Mouse (Mus musculus) embryonic facial prominence, embryonic 15.5 days (tissue): ENCODE measurements around the gene Rnase10. TPM values are rescaled to one million over a fixed set of nuclear protein-coding genes. Genes with fewer than 3 reads are reported as not detected.

Source experiments
- ATAC-seq: fragments of 200-750 bp; cut with Nextera tagmentation; 2 replicates; pipeline ENCODE4 v1.8.0; 2017; ENCODE audit warnings: low read depth, moderate TSS enrichment; ENCODE audit not compliant: insufficient number of reproducible peaks, low FRiP score, low TSS enrichment
- H3K27ac ChIP-seq: fragments of 300-500 bp; sonication (generic); replicated peaks from 2 replicates; pipeline ENCODE4 v1.5.1; 2015; ENCODE audit warnings: mild to moderate bottlenecking, inconsistent platforms
- H3K27me3 ChIP-seq: fragments of 300-500 bp; sonication (generic); 2 replicates; pipeline ENCODE4 v1.6.1; 2015; ENCODE audit warnings: inconsistent platforms
- H3K36me3 ChIP-seq: fragments of 300-500 bp; sonication (generic); 2 replicates; pipeline ENCODE4 v1.6.1; 2015; ENCODE audit warnings: mild to moderate bottlenecking, inconsistent platforms
- H3K4me1 ChIP-seq: fragments of 300-500 bp; sonication (generic); 2 replicates; pipeline ENCODE4 v1.6.1; 2015; ENCODE audit warnings: inconsistent platforms
- H3K4me2 ChIP-seq: fragments of 300-500 bp; sonication (generic); replicated peaks from 2 replicates; pipeline ENCODE4 v1.6.1; 2015; ENCODE audit warnings: mild to moderate bottlenecking, inconsistent platforms
- H3K4me3 ChIP-seq: fragments of 300-500 bp; sonication (generic); replicated peaks from 2 replicates; pipeline ENCODE4 v1.5.1; 2015; ENCODE audit warnings: mild to moderate bottlenecking, inconsistent platforms
- H3K9ac ChIP-seq: fragments of 300-500 bp; sonication (generic); 2 replicates; pipeline ENCODE4 v1.6.1; 2015; ENCODE audit warnings: inconsistent platforms
- H3K9me3 ChIP-seq: fragments of 300-500 bp; sonication (generic); replicated peaks from 2 replicates; pipeline ENCODE4 v1.6.1; 2016; ENCODE audit warnings: inconsistent platforms
- WGBS: fragments of 180-500 bp; shearing (Covaris S2); methylation state at CpG from one replicate; pipeline ENCODE4 v1.1.7; 2015; 5-methylcytosine and 5-hydroxymethylcytosine counted together
- polyA plus RNA-seq: library from polyadenylated mRNA; unstranded; fragments of >200 nt; fragmentation: Nextera tagmentation; extraction: Ambion mirVana; gene quantifications from 2 replicates; pipeline ENCODE4 v1.2.1, GENCODE M21; 2015

The Rnase10 gene
- polyA plus RNA-seq, 1 experiment from 2014 or later: 0.52 TPM

DNA sequence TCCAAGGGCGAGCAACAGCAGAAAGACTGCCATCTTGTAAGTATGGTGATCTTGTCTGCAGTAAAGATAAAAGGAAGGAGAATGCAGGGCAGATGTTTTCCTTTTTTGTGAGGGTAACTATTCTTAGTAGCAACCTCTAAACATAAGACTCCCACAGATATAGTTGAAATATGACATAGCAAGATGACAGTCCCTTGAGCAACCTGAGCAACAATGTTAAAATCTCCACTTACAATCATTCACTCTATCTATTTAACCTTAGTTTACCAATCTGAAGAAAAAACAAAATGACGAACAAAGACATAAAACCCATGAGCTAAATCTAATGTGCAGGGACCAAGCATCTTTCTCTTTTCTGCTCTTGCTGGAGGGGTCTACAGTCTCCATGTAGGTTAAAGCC is 42.5 kb downstream of the Rnase10 start, which contains the start of gene Rnase11:
TSS of gene Rnase11 (minus strand) at position 101 of the 400 bp plus-strand sequence.
- no peak within 1 kb of the TSS for H3K4me2 ChIP-seq
- no peak within 1 kb of the TSS for H3K4me3 ChIP-seq
- H3K9me3 ChIP-seq: no peaks in the 10 kb centered on the region
- H3K27me3 ChIP-seq: no peaks in the 10 kb centered on the region
- H3K36me3 ChIP-seq: no peaks in the 10 kb centered on the region
- H3K4me1 ChIP-seq: no peaks in the 10 kb centered on the region
- H3K27ac ChIP-seq: no peak within 1 kb of the TSS
- H3K9ac ChIP-seq: no peak within 1 kb of the TSS
- 79% methylated on average over 2 of the region's 2 CpGs for WGBS
- ATAC-seq: no peak

DNA sequence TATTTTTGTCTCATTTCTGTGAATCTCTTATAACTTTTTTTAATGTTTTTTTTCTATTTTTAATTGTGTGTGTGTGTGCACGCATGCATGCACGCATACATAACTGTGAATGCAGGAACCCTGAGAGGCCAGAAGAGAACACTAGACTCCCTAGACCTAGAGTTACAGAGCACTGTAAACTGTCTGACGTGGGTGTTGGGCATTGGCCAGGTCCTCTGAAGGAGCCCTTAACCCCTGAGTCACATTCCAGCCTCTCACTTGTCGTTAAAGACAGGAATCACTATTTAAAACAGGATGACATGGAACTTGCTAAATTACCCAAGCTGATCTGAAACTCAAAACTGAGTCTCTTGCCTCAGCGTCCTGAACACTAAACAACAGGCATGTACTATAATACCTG is 44.4 kb downstream of the Rnase10 start:
- Histone ChIP-seq H3K9me3 (no peaks in the 10 kb centered on the region), H3K4me1 (no peaks in the 10 kb centered on the region), H3K9ac (no peak overlapping the region), H3K36me3 (no peaks in the 10 kb centered on the region), H3K4me3 (no peak overlapping the region), H3K27me3 (no peaks in the 10 kb centered on the region), H3K4me2 (no peak overlapping the region), H3K27ac (no peak overlapping the region)
- 47% methylated on average over 5 of the region's 5 CpGs for WGBS
- ATAC-seq: no peak

DNA sequence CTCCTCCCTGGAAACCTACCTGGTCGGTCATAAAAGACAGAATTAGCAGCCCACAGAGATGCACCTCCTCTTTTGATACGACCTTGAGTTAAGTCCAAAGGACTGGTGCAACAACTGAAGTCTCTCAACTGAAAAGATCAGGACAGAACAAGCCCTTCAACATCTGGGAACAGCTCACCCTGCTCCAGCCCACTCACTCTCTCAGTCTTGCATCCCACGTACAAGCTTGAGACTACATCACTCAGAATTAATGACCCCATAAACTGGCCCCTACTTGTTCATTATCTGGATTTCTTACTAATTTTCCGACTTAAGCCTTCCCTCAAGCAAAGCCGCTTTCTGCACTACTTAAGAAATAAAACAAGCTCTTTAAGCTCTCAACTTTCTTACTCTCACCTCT is 45.6 kb downstream of the Rnase10 start:
- 61% methylated on average over 5 of the region's 5 CpGs for WGBS

DNA sequence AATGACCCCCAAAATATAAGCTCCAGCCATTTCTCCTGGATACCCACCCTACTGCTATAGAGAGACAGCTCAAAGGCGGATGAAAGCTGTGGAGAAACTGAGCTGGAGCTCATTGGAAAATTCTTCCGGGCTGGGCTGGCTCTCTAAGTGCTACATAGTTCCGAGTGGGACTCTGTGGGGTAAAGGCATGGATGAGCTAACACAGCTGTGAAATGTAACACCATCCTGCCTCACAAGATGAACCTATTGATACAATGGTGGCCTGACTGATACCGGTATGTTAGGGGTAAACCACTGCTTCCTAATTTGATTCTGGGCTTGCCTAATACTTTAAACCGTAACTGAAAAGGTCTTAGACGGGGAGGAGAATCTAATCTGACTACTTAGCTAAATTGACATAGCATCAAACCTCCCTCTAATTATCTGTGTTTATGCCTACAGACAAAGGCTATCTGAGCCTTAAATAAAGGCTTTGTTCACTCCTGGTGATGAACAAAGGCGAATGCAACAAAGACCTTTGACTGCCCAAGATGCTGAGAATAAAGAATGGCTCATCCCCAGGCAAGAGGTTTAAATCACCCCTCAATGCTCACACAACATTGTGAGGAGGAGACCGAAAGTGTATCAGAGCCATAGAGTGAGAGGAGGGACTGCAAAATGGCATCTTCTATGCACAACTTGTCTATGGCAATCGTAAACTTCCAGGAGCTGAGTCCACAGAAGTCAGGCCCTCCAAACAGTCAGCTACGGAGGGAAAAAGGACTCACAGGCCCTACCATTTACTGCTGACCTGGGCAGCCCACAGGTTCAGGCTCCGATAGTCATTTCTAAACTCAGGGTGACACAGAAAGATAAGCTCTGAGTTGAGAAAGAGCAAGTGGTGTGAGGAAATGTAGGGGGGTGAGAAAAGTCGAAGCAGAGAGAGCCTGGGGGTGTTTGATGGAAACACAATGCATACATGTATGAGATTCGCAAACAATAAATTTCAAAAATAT is 47.0 kb downstream of the Rnase10 start:
- Histone ChIP-seq H3K27me3 (no peaks in the 10 kb centered on the region), H3K27ac (no peak overlapping the region), H3K4me3 (no peak overlapping the region), H3K4me2 (no peak overlapping the region), H3K4me1 (no peaks in the 10 kb centered on the region), H3K9ac (no peak overlapping the region), H3K9me3 (no peaks in the 10 kb centered on the region), H3K36me3 (no peaks in the 10 kb centered on the region)
- 47% methylated on average over 13 of the region's 13 CpGs for WGBS
- ATAC-seq: no peak

More for the DNA sequence above, 45.6 kb downstream of the Rnase10 start:
- no peaks in the 10 kb centered on the region for H3K27me3 ChIP-seq
- H3K4me1 ChIP-seq: no peaks in the 10 kb centered on the region
- no peak overlapping the region for H3K4me2 ChIP-seq
- H3K4me3 ChIP-seq: no peak overlapping the region
- H3K27ac ChIP-seq: no peak overlapping the region
- ATAC-seq: no peak
- no peak overlapping the region for H3K9ac ChIP-seq
- H3K36me3 ChIP-seq: no peaks in the 10 kb centered on the region
- no peaks in the 10 kb centered on the region for H3K9me3 ChIP-seq

DNA sequence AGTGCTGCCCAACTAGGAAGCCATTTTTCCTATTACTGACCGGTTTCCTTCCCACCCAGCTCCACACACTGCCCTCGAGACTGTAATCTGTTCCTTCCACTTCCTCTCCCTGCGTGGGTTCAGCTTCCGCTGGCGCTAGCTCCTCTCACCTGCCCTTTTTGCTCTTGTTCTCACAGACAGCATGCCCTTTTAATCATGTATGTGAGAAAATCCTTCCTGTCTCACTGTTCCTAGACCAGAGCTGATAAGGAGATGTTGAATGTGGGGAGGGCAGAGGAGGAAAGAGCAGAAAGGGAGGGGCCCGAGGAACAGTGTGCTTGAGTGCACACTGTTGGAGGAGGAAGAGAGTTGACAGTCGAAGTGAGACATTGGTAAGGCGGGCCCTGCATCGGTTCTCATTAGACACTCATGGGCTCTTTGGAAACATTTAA is 49.9 kb downstream of the Rnase10 start, which contains the start of gene Rnase12:
TSS of gene Rnase12 (minus strand) at position 261 of the 431 bp plus-strand sequence.
- ATAC-seq: no peak
- Histone ChIP-seq H3K36me3 (no peaks in the 10 kb centered on the region), H3K4me1 (no peaks in the 10 kb centered on the region), H3K9ac (no peak within 1 kb of the TSS), H3K4me2 (no peak within 1 kb of the TSS), H3K9me3 (no peaks in the 10 kb centered on the region), H3K4me3 (no peak within 1 kb of the TSS), H3K27me3 (no peaks in the 10 kb centered on the region), H3K27ac (no peak within 1 kb of the TSS)
- WGBS: 56% methylated on average over 9 of the region's 9 CpGs

Other genes with a start within 250 kb of the Rnase10 start
- 71.5 and 80.0 TPM in 2 replicates for gene Ttc5, start 222.2 kb upstream of the Rnase10 start, polyA plus RNA-seq
- gene Ccnb1ip1, start 200.0 kb upstream of the Rnase10 start, polyA plus RNA-seq: not detected in 2 replicates
- 58.4 and 59.3 TPM in 2 replicates for gene Parp2, start 199.9 kb upstream of the Rnase10 start, polyA plus RNA-seq
- 5.2 and 7.1 TPM in 2 replicates for gene Tep1, start 137.2 kb upstream of the Rnase10 start, polyA plus RNA-seq
- 0.24 and 0.45 TPM in 2 replicates for gene Klhl33, start 110.2 kb upstream of the Rnase10 start, polyA plus RNA-seq
- 155 and 158 TPM in 2 replicates for gene Osgep, start 82.9 kb upstream of the Rnase10 start, polyA plus RNA-seq
- gene Apex1, start 82.8 kb upstream of the Rnase10 start, polyA plus RNA-seq: 187 and 190 TPM in 2 replicates
- gene Pip4p1, start 76.9 kb upstream of the Rnase10 start, polyA plus RNA-seq: 53.8 and 57.4 TPM in 2 replicates
- gene Pnp, start 76.7 kb upstream of the Rnase10 start, polyA plus RNA-seq: 55.5 and 56.7 TPM in 2 replicates
- not detected in 2 replicates for gene Gm49342, start 63.2 kb upstream of the Rnase10 start, polyA plus RNA-seq
- 0.25 and 0.85 TPM in 2 replicates for gene Pnp2, start 51.8 kb upstream of the Rnase10 start, polyA plus RNA-seq
- not detected in 2 replicates for gene Rnase9, start 34.1 kb downstream of the Rnase10 start, polyA plus RNA-seq
- not detected in 2 replicates for gene Rnase11, start 42.4 kb downstream of the Rnase10 start, polyA plus RNA-seq
- 0.43 and 0.56 TPM in 2 replicates for gene Rnase12, start 49.9 kb downstream of the Rnase10 start, polyA plus RNA-seq
- gene Olfr750, start 66.7 kb downstream of the Rnase10 start, polyA plus RNA-seq: not detected in 2 replicates
- gene Rnase4, start 83.3 kb downstream of the Rnase10 start, polyA plus RNA-seq: 55.5 and 57.1 TPM in 2 replicates
- 8.2 and 11.0 TPM in 2 replicates for gene Ang, start 83.4 kb downstream of the Rnase10 start, polyA plus RNA-seq
- not detected in 2 replicates for gene Eddm3b, start 106.7 kb downstream of the Rnase10 start, polyA plus RNA-seq
- 0.92 and 2.0 TPM in 2 replicates for gene Rnase6, start 116.2 kb downstream of the Rnase10 start, polyA plus RNA-seq
- gene Rnase1, start 139.0 kb downstream of the Rnase10 start, polyA plus RNA-seq: 2.9 and 3.2 TPM in 2 replicates
- not detected in 2 replicates for gene Rnase2b, start 154.5 kb downstream of the Rnase10 start, polyA plus RNA-seq
- gene Ang2, start 191.4 kb downstream of the Rnase10 start, polyA plus RNA-seq: 0.19 TPM in 1 of 2 replicates, not detected in the other
- not detected in 2 replicates for gene Ear14, start 195.6 kb downstream of the Rnase10 start, polyA plus RNA-seq
- gene Rnase2a, start 248.4 kb downstream of the Rnase10 start, polyA plus RNA-seq: not detected in 2 replicates